Mouse (Mus musculus): ENCODE data around the gene Nol4l. TPM values are rescaled to one million over a fixed set of nuclear protein-coding genes. Genes with fewer than 3 reads are reported as not detected.

The Nol4l gene
- polyA plus RNA-seq, 1 experiment from 2014 or later: 20.8 TPM

DNA sequence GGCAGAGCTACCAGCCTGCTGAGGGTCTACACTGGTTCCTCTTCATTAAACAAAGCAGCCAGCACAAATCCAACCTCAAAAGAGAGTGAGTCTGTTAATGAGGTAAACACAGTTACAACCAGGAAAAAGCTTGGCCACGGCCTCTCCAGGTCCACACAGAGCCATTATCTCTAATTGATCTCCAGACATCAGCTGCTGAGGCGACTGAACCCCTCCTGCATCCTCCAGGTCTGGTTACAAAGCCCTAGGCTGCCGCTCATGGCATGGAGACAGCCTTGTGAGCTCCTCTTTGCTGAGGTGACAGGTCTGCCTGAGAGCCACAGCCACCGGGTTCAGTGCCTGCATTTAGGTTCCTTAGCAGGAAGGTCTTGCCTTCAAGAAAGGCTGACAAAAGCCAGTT, 72.3 kb downstream of the Nol4l start:
- no peak for DNase-seq (ENCODE audit: low spot score)
- H3K36me3 ChIP-seq: no peaks in the 10 kb centered on the region
- peaks cover 81% of the 10 kb centered on the region for H3K4me1 ChIP-seq
- no peaks in the 10 kb centered on the region for H3K9me3 ChIP-seq
- peak overlapping the region; percentile 74 for H3K27ac ChIP-seq
- H3K4me3 ChIP-seq: no peak overlapping the region
- H3K27me3 ChIP-seq (ENCODE audit: insufficient read depth, poor library complexity, severe bottlenecking): no peaks in the 10 kb centered on the region
- 15% methylated on average over 4 of the region's 4 CpGs for WGBS

DNA sequence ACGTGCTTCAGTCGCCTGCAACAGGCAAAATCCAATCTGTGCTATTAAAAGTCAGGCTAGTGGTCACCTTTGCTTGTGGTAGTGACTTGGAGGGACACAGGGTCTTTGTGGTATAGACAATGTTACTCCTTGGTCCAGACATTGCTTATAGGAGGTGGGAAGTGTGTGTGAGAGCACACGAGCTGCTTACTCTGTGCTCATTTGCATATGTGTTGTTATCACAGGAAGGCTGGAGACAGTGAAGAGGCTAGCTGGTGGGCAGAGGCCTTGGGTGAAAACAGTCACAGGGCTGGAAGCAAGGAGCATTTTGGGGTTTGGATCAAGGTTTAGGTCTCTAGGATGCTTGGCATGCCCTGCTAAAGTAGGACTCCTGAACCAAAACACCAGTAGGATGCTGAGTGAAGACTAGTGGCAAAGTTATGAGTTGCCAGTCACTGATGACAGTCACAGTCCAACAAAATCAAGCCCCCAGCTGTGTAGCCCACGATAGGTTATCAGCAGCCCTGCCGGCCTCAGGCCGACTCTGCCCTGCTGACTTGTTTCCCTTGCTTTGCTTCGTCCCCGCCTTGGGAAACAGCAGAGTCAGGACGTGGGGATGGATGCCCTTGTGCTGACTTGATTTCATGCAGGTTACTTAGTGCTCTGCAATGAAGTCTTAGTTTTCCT, 74.8 kb downstream of the Nol4l start:
- peaks cover 66% of the 10 kb centered on the region for H3K4me1 ChIP-seq
- peak; percentile 86 for DNase-seq (ENCODE audit: low spot score)
- no peaks in the 10 kb centered on the region for H3K9me3 ChIP-seq
- H3K36me3 ChIP-seq: no peaks in the 10 kb centered on the region
- H3K27me3 ChIP-seq (ENCODE audit: insufficient read depth, poor library complexity, severe bottlenecking): no peaks in the 10 kb centered on the region
- H3K27ac ChIP-seq: peak overlapping the region; percentile 74
- H3K4me3 ChIP-seq: no peak overlapping the region; the same call in 1 of the 2 replicates
- 29% methylated on average over 9 of the region's 9 CpGs for WGBS

DNA sequence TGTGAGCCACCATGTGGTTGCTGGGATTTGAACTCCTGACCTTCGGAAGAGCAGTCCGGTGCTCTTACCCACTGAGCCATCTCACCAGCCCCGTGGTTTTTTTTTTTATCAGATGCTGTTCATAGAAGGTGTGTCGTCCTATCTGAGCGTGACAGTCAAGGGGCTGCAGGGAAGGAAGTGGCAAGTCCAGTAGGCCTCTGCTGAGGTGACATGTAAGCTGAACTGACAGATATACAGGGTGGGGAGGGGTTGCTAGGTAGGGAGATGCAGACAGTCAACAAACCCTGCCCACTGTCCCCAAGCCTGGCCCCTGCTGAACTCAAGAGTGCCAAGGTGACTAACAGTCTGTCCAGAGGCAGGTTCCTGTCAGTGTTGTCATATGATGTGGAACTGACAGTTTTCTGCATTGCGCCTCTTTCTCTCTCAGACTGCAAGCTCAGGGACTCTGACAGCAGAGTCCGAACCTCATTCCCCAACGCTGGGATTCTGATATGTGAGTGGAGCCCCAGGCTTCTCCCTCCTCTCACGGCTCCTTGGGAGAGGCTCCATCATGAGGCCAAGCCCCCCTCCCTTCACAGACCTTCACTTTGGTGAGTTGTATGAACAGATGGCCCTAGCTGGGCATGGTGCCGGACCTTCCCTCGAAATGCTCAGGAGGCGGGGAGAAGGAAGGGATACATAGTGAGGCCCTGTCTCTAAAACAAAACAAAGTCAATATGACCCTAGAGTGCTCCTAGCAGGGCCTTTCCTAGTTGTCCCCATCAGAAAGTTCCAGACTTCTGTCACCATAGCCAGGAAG, 75.6 kb downstream of the Nol4l start:
- Histone ChIP-seq H3K27me3 (ENCODE audit: insufficient read depth, poor library complexity, severe bottlenecking) (no peaks in the 10 kb centered on the region), H3K27ac (peak overlapping the region; percentile 74), H3K4me3 (no peak overlapping the region), H3K4me1 (peaks cover 63% of the 10 kb centered on the region), H3K9me3 (no peaks in the 10 kb centered on the region), H3K36me3 (no peaks in the 10 kb centered on the region)
- WGBS: 47% methylated on average over 12 of the region's 12 CpGs
- DNase-seq (ENCODE audit: low spot score): peak; percentile 90

DNA sequence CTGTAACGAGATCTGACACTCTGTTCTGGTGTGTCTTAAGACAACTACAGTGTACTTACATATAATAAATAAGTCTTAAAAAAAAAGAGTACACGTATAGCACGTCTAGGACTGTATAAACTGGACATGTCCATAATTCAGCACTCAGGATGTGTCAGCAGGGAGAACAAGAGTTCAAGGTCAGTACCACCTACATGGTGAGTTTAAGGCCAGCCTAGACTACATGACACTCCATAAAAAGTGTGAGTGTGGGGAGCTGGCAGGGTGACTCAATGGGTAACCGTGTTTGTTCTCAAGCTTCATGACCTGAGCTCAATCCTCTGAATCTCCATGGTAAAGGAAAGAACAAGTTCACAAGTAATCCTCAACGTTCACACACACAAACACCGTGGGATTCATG, 81.3 kb downstream of the Nol4l start:
- 82% methylated on average over 6 of the region's 6 CpGs for WGBS
- Histone ChIP-seq H3K27me3 (ENCODE audit: insufficient read depth, poor library complexity, severe bottlenecking) (no peaks in the 10 kb centered on the region), H3K36me3 (no peaks in the 10 kb centered on the region), H3K4me1 (peaks cover 39% of the 10 kb centered on the region), H3K4me3 (no peak overlapping the region), H3K9me3 (no peaks in the 10 kb centered on the region), H3K27ac (no peak overlapping the region)
- no peak for DNase-seq (ENCODE audit: low spot score)

DNA sequence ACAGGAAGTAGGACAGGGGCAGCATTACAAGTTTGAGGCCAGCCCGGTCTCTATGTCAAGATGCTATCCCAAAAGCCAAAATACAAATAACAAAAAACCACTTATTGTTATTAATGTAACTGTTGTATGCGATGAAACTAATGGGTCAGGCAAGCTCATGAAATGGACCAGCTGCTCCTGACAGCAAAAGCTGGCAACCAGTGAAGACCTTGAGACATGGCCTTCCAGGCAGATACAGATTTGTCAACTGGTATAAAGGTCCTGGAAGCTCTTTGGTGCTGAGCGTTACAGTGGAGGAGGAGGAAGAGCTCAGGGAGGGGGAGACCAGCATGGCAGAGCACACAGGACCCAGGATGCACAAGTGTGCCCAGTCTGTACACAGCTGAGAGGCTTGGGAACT, 82.1 kb downstream of the Nol4l start:
- peaks cover 37% of the 10 kb centered on the region for H3K4me1 ChIP-seq
- no peak overlapping the region for H3K27ac ChIP-seq
- no peaks in the 10 kb centered on the region for H3K27me3 ChIP-seq (ENCODE audit: insufficient read depth, poor library complexity, severe bottlenecking)
- H3K36me3 ChIP-seq: no peaks in the 10 kb centered on the region
- 82% methylated on average over 3 of the region's 3 CpGs for WGBS
- H3K9me3 ChIP-seq: no peaks in the 10 kb centered on the region
- H3K4me3 ChIP-seq: no peak overlapping the region
- DNase-seq (ENCODE audit: low spot score): no peak

DNA sequence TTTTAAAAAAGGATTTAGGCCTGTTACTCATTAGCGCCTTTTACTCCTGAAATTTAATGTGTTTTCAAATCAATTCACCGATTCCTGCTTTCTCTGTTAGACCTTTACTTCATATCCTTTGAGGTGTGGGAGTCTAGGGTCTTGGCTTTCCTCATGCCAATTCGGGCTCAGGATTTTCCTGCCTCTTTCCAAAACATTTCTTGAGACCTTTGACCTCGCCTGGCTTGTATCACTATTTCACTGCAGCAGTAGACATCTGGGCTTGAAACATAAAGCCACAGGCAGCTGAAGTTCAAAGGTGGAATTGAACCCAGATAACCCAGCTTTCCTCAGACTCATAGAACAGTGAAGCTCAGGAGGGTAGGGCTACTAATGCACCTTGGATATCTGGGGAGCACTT, 83.3 kb downstream of the Nol4l start:
- WGBS: 12% methylated on average over 4 of the region's 4 CpGs
- Histone ChIP-seq H3K27ac (peak overlapping the region; percentile 57), H3K4me3 (0 out of 2 replicates have a peak overlapping the region, but pooled peaks have one; percentile 9), H3K36me3 (no peaks in the 10 kb centered on the region), H3K9me3 (no peaks in the 10 kb centered on the region), H3K27me3 (ENCODE audit: insufficient read depth, poor library complexity, severe bottlenecking) (no peaks in the 10 kb centered on the region), H3K4me1 (peaks cover 49% of the 10 kb centered on the region)
- DNase-seq (ENCODE audit: low spot score): no peak

DNA sequence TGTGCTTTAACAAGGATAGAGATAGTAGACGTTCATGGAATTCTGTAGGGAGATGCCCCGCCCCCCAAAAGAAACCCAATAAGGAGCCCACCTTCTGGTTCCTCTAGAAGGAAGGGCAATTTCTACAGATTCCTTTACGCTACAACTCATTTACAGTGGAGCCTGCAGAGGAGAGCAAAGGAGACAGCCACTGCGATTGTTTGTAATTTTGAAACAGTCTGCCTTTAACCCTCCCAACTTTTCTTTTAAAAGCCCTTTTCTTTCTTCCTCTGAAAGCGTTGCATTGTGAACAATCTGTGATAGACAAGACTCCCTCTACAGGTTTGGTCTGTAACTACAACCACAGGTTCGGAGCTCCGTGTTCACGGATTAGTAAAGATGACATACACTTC, 83.8 kb downstream of the Nol4l start:
- Histone ChIP-seq H3K27ac (peak overlapping the region; percentile 94), H3K9me3 (no peaks in the 10 kb centered on the region), H3K4me1 (peaks cover 54% of the 10 kb centered on the region), H3K4me3 (peak overlapping the region; percentile 81), H3K27me3 (ENCODE audit: insufficient read depth, poor library complexity, severe bottlenecking) (no peaks in the 10 kb centered on the region), H3K36me3 (no peaks in the 10 kb centered on the region)
- under 1% methylated on average over 8 of the region's 8 CpGs for WGBS
- DNase-seq (ENCODE audit: low spot score): no peak

DNA sequence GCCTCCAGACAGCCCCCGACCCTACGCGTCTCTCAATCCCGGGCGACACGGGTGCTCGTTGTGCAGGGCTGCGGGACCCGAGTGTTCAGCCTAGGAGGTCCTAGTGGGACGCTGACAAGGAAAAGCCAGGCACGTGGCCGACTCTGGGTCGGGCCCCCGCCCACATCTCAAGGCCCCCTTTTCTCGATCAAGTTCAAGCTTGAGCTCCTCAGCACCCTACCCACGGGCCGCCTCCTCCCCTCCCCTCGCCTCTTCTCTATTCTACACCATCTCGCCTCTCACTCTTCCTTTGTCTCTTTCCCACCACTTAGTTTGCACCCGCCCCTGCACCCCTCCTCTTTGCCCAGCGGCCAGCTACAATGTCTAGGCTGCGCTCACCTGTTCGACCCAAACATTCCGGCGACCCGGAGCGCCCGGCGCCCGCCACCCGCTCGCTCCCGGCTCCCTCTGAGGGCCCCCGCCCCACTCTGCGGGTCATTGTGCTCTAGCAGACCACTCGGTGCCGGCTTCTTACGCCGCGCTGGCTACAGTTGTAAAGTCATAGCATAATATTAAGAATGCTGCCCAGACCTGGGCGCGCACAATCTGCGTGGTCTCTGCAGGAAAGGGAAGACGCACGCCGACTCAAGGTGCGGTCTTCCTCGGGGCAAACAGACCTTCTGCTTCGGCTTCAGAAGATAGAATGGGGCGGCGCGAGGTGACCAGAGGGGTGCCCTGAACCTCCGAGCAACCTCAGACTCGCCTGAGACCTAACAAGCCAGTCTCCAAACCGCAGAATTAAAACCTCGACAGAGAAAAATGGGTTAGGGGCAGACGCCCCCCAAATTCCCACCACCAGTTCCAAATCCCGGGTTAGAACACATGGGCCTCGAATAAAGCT, 84.4 kb downstream of the Nol4l start:
- H3K27me3 ChIP-seq (ENCODE audit: insufficient read depth, poor library complexity, severe bottlenecking): no peaks in the 10 kb centered on the region
- H3K27ac ChIP-seq: peak overlapping the region; percentile 94
- peak overlapping the region; percentile 81 for H3K4me3 ChIP-seq
- WGBS: under 1% methylated on average over 59 of the region's 59 CpGs
- peaks cover 60% of the 10 kb centered on the region for H3K4me1 ChIP-seq
- no peak for DNase-seq (ENCODE audit: low spot score)
- H3K9me3 ChIP-seq: no peaks in the 10 kb centered on the region
- H3K36me3 ChIP-seq: no peaks in the 10 kb centered on the region

DNA sequence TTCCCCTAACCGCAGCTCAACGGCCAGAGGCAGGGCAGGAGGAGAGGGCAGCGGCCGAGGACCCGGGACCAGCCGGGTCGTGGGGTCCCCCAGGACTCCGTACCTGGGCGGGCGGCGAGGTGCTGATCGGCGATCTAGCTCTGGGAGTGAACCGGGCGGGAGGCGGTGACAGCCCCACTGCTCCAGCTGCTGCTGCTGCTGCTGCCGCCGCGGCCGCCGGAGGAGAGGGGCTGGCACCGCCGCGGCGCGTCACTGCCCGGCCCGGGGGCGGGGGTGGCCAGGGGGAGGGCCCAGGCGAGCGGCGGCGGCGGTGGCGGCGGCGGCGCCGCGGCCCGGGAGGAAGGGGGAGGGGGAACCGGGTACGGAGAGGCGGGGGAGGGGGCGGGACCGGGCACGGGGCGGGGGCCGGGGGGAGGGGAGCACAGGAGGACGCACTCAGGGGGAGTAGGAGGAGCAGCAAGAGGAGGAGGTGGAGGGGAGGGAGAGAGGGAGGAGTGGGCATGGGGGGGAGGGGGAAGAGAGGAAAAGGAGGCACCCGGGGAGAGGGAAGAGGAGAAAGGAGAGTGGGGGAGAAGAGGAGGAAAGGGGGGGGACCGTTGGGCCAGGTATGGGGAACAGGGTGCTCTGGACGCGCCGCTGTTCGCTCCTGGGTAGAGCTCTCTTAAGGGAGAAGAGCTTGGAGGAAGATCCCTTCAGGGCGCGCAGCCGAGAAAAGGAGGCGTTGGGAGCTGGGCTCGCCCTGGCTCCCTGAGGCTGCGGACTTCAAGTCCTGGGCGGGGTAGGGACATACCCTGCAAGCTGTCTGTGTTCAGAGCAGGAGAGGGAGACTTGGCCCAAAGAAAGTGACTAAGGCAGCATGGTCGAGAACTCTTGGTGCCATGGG, 85.3 kb downstream of the Nol4l start:
- peak overlapping the region; percentile 94 for H3K27ac ChIP-seq
- under 1% methylated on average over 36 of the region's 64 CpGs for WGBS
- no peaks in the 10 kb centered on the region for H3K36me3 ChIP-seq
- peaks cover 64% of the 10 kb centered on the region for H3K4me1 ChIP-seq
- peak; percentile 88 for DNase-seq (ENCODE audit: low spot score)
- H3K9me3 ChIP-seq: no peaks in the 10 kb centered on the region
- H3K4me3 ChIP-seq: peak overlapping the region; percentile 81
- no peaks in the 10 kb centered on the region for H3K27me3 ChIP-seq (ENCODE audit: insufficient read depth, poor library complexity, severe bottlenecking)

DNA sequence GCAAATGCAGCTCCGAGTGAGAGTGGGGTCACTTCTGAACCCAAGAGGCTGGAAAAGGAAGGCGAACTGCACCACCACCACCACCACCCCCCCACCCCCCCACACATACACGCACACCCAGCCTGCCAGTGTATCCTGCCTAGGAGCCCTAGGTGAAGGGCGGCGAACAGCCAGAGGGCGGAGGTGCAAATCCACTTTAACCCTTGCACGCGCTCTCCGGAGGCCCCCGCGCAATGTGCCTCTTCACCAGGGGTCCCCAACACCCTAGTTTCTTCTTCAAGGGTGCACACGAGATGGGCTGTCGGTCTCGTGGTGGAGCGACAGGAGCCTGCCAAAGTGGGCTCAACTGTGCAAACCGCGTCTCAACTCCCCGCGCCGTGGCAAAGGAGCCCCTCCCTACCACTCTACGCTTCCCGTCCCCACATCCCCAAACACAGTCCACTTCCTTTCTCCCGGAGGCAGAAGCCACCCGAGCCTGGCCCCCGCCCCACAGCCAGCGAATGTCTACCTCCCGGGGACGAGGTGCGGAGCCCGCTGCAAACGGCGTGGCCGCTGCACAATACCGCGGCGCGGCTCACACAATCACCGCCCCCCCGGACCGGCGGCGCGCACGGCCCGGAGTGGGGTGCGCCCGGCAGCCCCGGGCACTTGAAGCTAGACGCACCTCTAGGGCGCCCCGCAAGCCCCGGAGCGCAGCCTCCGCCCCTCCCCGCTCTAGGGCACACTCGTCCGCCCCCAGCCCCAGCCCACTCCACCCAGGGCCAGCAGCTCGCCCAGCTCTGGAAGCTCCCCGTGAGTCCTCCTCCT, 86.1 kb downstream of the Nol4l start:
- peaks cover 71% of the 10 kb centered on the region for H3K4me1 ChIP-seq
- H3K9me3 ChIP-seq: no peaks in the 10 kb centered on the region
- H3K4me3 ChIP-seq: peak overlapping the region; percentile 81
- peak; percentile 81 for DNase-seq (ENCODE audit: low spot score)
- no peaks in the 10 kb centered on the region for H3K36me3 ChIP-seq
- no peaks in the 10 kb centered on the region for H3K27me3 ChIP-seq (ENCODE audit: insufficient read depth, poor library complexity, severe bottlenecking)
- H3K27ac ChIP-seq: peak overlapping the region; percentile 94
- whole genome bisulfite sequencing: under 1% methylated on average over 59 of the region's 59 CpGs

DNA sequence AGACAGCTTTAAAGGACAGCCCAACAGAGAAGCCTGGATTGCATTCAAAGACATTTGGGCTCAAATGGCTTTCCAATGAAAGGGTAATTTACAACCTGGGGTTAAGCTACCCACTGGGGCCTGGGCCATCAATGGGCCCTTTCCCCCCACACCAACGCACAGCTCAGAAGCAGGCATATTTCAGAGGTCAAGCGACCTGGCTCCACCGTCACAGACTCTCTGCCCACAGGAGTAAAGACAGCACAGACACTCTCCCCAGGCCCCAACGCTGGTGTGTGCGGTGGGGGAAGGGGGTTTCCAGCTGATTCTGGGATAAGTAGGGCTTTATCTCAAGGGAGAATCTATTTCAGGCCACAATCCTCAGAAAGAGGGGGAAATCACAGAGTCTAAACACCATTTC, 87.1 kb downstream of the Nol4l start:
- 8% methylated on average over 5 of the region's 5 CpGs for WGBS

More for the DNA sequence above, 87.1 kb downstream of the Nol4l start:
- Histone ChIP-seq H3K4me3 (peak overlapping the region; percentile 81), H3K9me3 (no peaks in the 10 kb centered on the region), H3K4me1 (peaks cover 81% of the 10 kb centered on the region), H3K27me3 (ENCODE audit: insufficient read depth, poor library complexity, severe bottlenecking) (no peaks in the 10 kb centered on the region), H3K27ac (peak overlapping the region; percentile 94), H3K36me3 (no peaks in the 10 kb centered on the region)
- DNase-seq (ENCODE audit: low spot score): no peak
